Mouse (Mus musculus): ENCODE data around the gene Cdca7l. TPM values are rescaled to one million over a fixed set of nuclear protein-coding genes. Genes with fewer than 3 reads are reported as not detected.
"Not testable (repeated sequence)": the region's sequence is repeated elsewhere in the genome, so short reads cannot be mapped to it uniquely, and the experiment has no call there.

Gene Cdca7l
- polyA plus RNA-seq, 1 experiment from 2014 or later: 53.5 TPM

- not testable (repeated sequence) for H3K4me3 ChIP-seq (ENCODE audit: low read depth, low read length); H3K4me2 ChIP-seq (ENCODE audit: low read depth, low read length, severe bottlenecking); H3K27ac ChIP-seq (ENCODE audit: low read depth, low read length); H3K4me1 ChIP-seq (replicated peaks; ENCODE audit: control insufficient read depth, insufficient read depth, low read length); H3K36me3 ChIP-seq (ENCODE audit: control insufficient read depth, insufficient read depth, low read length); H3K27me3 ChIP-seq (ENCODE audit: control insufficient read depth, insufficient read depth, low read length); H3K9ac ChIP-seq (ENCODE audit: low read length); DNase-seq (ENCODE audit: low spot score); H3K9me3 ChIP-seq (ENCODE audit: control insufficient read depth, low read length); ATAC-seq (replicated peaks; ENCODE audit: low FRiP score)
- WGBS: no CpG with 5 or more reads among the region's 4 CpGs
Observed at GRCm38 (mm10) chr12:117900798-117901197, 96.7 kb downstream of the Cdca7l start.

- H3K27ac ChIP-seq (ENCODE audit: low read depth, low read length); H3K9me3 ChIP-seq (ENCODE audit: control insufficient read depth, low read length); DNase-seq (ENCODE audit: low spot score); H3K27me3 ChIP-seq (ENCODE audit: control insufficient read depth, insufficient read depth, low read length); ATAC-seq (replicated peaks; ENCODE audit: low FRiP score); H3K9ac ChIP-seq (ENCODE audit: low read length); H3K4me1 ChIP-seq (replicated peaks; ENCODE audit: control insufficient read depth, insufficient read depth, low read length); H3K4me3 ChIP-seq (ENCODE audit: low read depth, low read length); H3K36me3 ChIP-seq (ENCODE audit: control insufficient read depth, insufficient read depth, low read length); H3K4me2 ChIP-seq (ENCODE audit: low read depth, low read length, severe bottlenecking): not testable (repeated sequence)
- WGBS: 52% methylated on average over 1 of the region's 4 CpGs
Observed at GRCm38 (mm10) chr12:117901352-117901751, 97.3 kb downstream of the Cdca7l start.

GRCm38 (mm10) chr12:117903671-117904070, 99.6 kb downstream of the Cdca7l start:
- ATAC-seq (replicated peaks; ENCODE audit: low FRiP score) (no peak), DNase-seq (ENCODE audit: low spot score) (no peak)
- H3K27me3 ChIP-seq (ENCODE audit: control insufficient read depth, insufficient read depth, low read length): no peaks in the 10 kb centered on the region
- no peak overlapping the region for H3K9ac ChIP-seq (ENCODE audit: low read length)
- no peaks in the 10 kb centered on the region for H3K4me1 ChIP-seq (replicated peaks; ENCODE audit: control insufficient read depth, insufficient read depth, low read length)
- 88% methylated on average over 8 of the region's 8 CpGs for WGBS
- no peak overlapping the region for H3K4me3 ChIP-seq (ENCODE audit: low read depth, low read length)
- no peaks in the 10 kb centered on the region for H3K9me3 ChIP-seq (ENCODE audit: control insufficient read depth, low read length)
- no peak overlapping the region for H3K4me2 ChIP-seq (ENCODE audit: low read depth, low read length, severe bottlenecking)
- no peak overlapping the region for H3K27ac ChIP-seq (ENCODE audit: low read depth, low read length)
- H3K36me3 ChIP-seq (ENCODE audit: control insufficient read depth, insufficient read depth, low read length): no peaks in the 10 kb centered on the region

GRCm38 (mm10) chr12:117905232-117905840, 101.2 kb downstream of the Cdca7l start:
- 92% methylated on average over 3 of the region's 4 CpGs for WGBS
- not testable (repeated sequence) for H3K27me3 ChIP-seq (ENCODE audit: control insufficient read depth, insufficient read depth, low read length); H3K4me3 ChIP-seq (ENCODE audit: low read depth, low read length); ATAC-seq (replicated peaks; ENCODE audit: low FRiP score); DNase-seq (ENCODE audit: low spot score); H3K27ac ChIP-seq (ENCODE audit: low read depth, low read length); H3K36me3 ChIP-seq (ENCODE audit: control insufficient read depth, insufficient read depth, low read length); H3K4me2 ChIP-seq (ENCODE audit: low read depth, low read length, severe bottlenecking); H3K4me1 ChIP-seq (replicated peaks; ENCODE audit: control insufficient read depth, insufficient read depth, low read length); H3K9ac ChIP-seq (ENCODE audit: low read length); H3K9me3 ChIP-seq (ENCODE audit: control insufficient read depth, low read length)

- Histone ChIP-seq H3K4me3 (ENCODE audit: low read depth, low read length) (no peak overlapping the region), H3K27me3 (ENCODE audit: control insufficient read depth, insufficient read depth, low read length) (no peaks in the 10 kb centered on the region), H3K27ac (ENCODE audit: low read depth, low read length) (no peak overlapping the region), H3K36me3 (ENCODE audit: control insufficient read depth, insufficient read depth, low read length) (no peaks in the 10 kb centered on the region), H3K9ac (ENCODE audit: low read length) (no peak overlapping the region), H3K9me3 (ENCODE audit: control insufficient read depth, low read length) (no peaks in the 10 kb centered on the region), H3K4me2 (ENCODE audit: low read depth, low read length, severe bottlenecking) (no peak overlapping the region), H3K4me1 (replicated peaks; ENCODE audit: control insufficient read depth, insufficient read depth, low read length) (peaks cover 8% of the 10 kb centered on the region; the same call in 1 of the 2 replicates)
- 76% methylated on average over 1 of the region's 1 CpGs for WGBS
- DNase-seq (ENCODE audit: low spot score) (no peak), ATAC-seq (replicated peaks; ENCODE audit: low FRiP score) (no peak)
Observed at GRCm38 (mm10) chr12:117911396-117911795, 107.3 kb downstream of the Cdca7l start.

GRCm38 (mm10) chr12:117914613-117915245, 110.6 kb downstream of the Cdca7l start:
- Histone ChIP-seq H3K9ac (ENCODE audit: low read length) (no peak overlapping the region), H3K36me3 (ENCODE audit: control insufficient read depth, insufficient read depth, low read length) (no peaks in the 10 kb centered on the region), H3K9me3 (ENCODE audit: control insufficient read depth, low read length) (no peaks in the 10 kb centered on the region), H3K4me2 (ENCODE audit: low read depth, low read length, severe bottlenecking) (no peak overlapping the region), H3K27me3 (ENCODE audit: control insufficient read depth, insufficient read depth, low read length) (0 out of 2 replicates have a peak, but pooled peaks cover 2% of the 10 kb centered on the region), H3K4me3 (ENCODE audit: low read depth, low read length) (no peak overlapping the region), H3K27ac (ENCODE audit: low read depth, low read length) (no peak overlapping the region), H3K4me1 (replicated peaks; ENCODE audit: control insufficient read depth, insufficient read depth, low read length) (peaks cover 11% of the 10 kb centered on the region; the same call in 1 of the 2 replicates)
- DNase-seq (ENCODE audit: low spot score) (no peak), ATAC-seq (replicated peaks; ENCODE audit: low FRiP score) (peak; percentile 45)
- 7% methylated on average over 10 of the region's 10 CpGs for WGBS

GRCm38 (mm10) chr12:117915826-117916588, 111.9 kb downstream of the Cdca7l start:
- Histone ChIP-seq H3K9ac (ENCODE audit: low read length) (no peak overlapping the region), H3K36me3 (ENCODE audit: control insufficient read depth, insufficient read depth, low read length) (no peaks in the 10 kb centered on the region), H3K4me2 (ENCODE audit: low read depth, low read length, severe bottlenecking) (no peak overlapping the region), H3K27me3 (ENCODE audit: control insufficient read depth, insufficient read depth, low read length) (0 out of 2 replicates have a peak, but pooled peaks cover 2% of the 10 kb centered on the region), H3K27ac (ENCODE audit: low read depth, low read length) (0 out of 2 replicates have a peak overlapping the region, but pooled peaks have one; percentile 14), H3K9me3 (ENCODE audit: control insufficient read depth, low read length) (no peaks in the 10 kb centered on the region), H3K4me3 (ENCODE audit: low read depth, low read length) (no peak overlapping the region), H3K4me1 (replicated peaks; ENCODE audit: control insufficient read depth, insufficient read depth, low read length) (peaks cover 11% of the 10 kb centered on the region; the same call in 1 of the 2 replicates)
- ATAC-seq (replicated peaks; ENCODE audit: low FRiP score) (peak; percentile 50), DNase-seq (ENCODE audit: low spot score) (peak; percentile 56)
- 38% methylated on average over 10 of the region's 10 CpGs for WGBS
